Mouse (Mus musculus) small intestine, adult 2 months (tissue): Measurements from ENCODE around the gene Zfp964. TPM values are rescaled to one million over a fixed set of nuclear protein-coding genes. Genes with fewer than 3 reads are reported as not detected.
"Not testable (repeated sequence)": the region's sequence is repeated elsewhere in the genome, so short reads cannot be mapped to it uniquely, and the experiment has no call there.

Experiments
- H3K27ac ChIP-seq: fragments of 200-500 bp; 2 replicates; pipeline ENCODE4 v1.5.1; 2012; ENCODE audit warnings: low read depth, low read length, control low read depth, inconsistent platforms; ENCODE audit not compliant: insufficient read depth
- H3K27me3 ChIP-seq: fragments of 200-500 bp; 2 replicates; pipeline ENCODE4 v1.6.1; 2012; ENCODE audit warnings: mild to moderate bottlenecking, moderate library complexity, low read length, inconsistent platforms; ENCODE audit not compliant: control insufficient read depth, insufficient read depth
- H3K36me3 ChIP-seq: fragments of 200-500 bp; 2 replicates; pipeline ENCODE4 v1.6.1; 2012; ENCODE audit warnings: mild to moderate bottlenecking, low read length, control low read depth, inconsistent platforms; ENCODE audit not compliant: control insufficient read depth, insufficient read depth
- H3K4me1 ChIP-seq: fragments of 200-500 bp; 2 replicates; pipeline ENCODE4 v1.6.1; 2012; ENCODE audit warnings: low read length, inconsistent platforms, mixed read lengths; ENCODE audit not compliant: control insufficient read depth, insufficient read depth, insufficient read length
- H3K4me3 ChIP-seq: fragments of 200-500 bp; 2 replicates; pipeline ENCODE4 v1.5.1; 2012; ENCODE audit warnings: low read depth, mild to moderate bottlenecking, control low read depth, inconsistent platforms, low read length, moderate library complexity
- CTCF ChIP-seq: fragments of 200-500 bp; IDR thresholded peaks from 2 replicates; pipeline ENCODE4 v1.5.1; 2012; ENCODE audit warnings: low read depth, mild to moderate bottlenecking, control low read depth, inconsistent platforms, low read length, moderate library complexity, mixed read lengths; ENCODE audit not compliant: insufficient replicate concordance, insufficient read length; ENCODE audit errors: extremely low read depth
- POLR2A ChIP-seq: fragments of 200-500 bp; IDR thresholded peaks from 2 replicates; pipeline ENCODE4 v1.6.1; 2012; ENCODE audit warnings: low read depth, mild to moderate bottlenecking, control low read depth, inconsistent platforms, low read length, moderate library complexity
- WGBS: fragments of 180-500 bp; shearing (Covaris S2); methylation state at CpG from one replicate; pipeline ENCODE4 v1.1.7; 2018; 5-methylcytosine and 5-hydroxymethylcytosine counted together
- polyA plus RNA-seq: library from polyadenylated mRNA; depleted of rRNA; stranded (reverse); fragments of >200 nt; gene quantifications from 2 replicates; pipeline ENCODE4 v1.2.3, GENCODE M21; 2012; rRNA removed

Gene Zfp964
- 0.10 and 0.18 TPM in 2 replicates for polyA plus RNA-seq

DNA sequence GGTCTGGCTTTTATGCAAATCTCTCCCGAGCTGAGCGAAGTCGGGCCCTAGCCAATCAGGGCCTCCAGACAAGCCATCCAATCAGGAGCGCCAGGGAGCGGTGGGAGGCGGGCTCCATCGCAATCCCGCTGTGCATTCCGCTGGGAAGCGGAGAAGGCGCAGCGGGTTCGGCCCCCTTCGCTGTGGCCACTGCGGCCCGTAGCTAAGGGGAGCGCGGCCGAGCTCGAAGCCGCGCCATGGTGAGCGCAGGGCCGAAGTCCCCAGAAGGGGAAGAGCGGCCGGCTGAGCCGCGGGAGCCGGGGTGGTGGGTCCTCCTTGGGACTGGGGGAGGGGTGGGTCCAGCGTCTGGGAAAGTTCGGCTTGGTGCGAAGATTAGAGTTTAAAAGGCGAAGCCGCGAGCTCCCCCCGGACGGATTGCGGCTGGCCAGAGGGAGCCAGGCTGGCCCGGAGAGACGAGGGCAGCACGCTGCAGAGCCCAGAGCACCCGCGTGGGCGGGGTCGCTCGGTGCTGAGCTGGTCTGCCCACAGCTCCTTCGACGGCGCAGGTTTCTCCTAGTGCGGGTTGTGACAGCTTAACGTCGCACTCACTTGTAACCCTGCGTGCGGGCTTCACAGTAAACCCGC is at the start of gene Zfp964:
Gene Zfp964 (plus strand): TSS at position 122 of the 624 bp plus-strand sequence.
- under 1% methylated on average over 55 of the region's 55 CpGs for WGBS
- Histone ChIP-seq H3K27me3 (no peaks in the 10 kb centered on the region), H3K27ac (no peak within 1 kb of the TSS), H3K4me3 (peak within 1 kb of the TSS; percentile 85), H3K4me1 (no peaks in the 10 kb centered on the region), H3K36me3 (no peaks in the 10 kb centered on the region)
- peak; percentile 59 for TF ChIP-seq POLR2A
- TF ChIP-seq CTCF, result no peak

GRCm38 (mm10) chr8:69614687-69615086 is 39.6 kb upstream of the Zfp964 start:
- H3K4me3 ChIP-seq, result no peak overlapping the region
- H3K4me1 ChIP-seq, result 0 out of 2 replicates have a peak, but pooled peaks cover 6% of the 10 kb centered on the region
- no peaks in the 10 kb centered on the region for H3K27me3 ChIP-seq
- peaks cover 39% of the 10 kb centered on the region for H3K36me3 ChIP-seq
- no peak for TF ChIP-seq POLR2A
- TF ChIP-seq CTCF, result peak; percentile 51; the same call in 1 of the 2 replicates
- WGBS, result 61% methylated on average over 2 of the region's 2 CpGs
- no peak overlapping the region for H3K27ac ChIP-seq

DNA sequence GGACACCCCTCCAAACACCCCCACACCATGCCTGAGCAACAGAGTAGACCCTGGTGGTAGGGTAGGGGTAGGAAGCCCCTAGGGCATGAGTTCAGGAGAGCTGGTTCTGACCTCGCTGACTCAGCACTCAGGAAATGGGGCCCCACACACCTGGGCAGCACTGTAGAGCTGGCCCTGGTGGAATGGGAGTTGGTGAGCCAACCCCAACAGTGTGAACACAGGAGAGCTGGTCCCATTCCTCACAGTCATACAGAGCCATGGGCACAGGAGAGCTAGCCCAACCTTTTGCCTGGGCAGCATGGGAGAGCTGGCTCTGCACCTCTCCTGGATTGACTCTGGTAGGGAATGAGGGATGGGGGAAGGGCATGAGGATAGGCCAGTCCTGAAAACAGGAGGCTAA is 36.2 kb upstream of the Zfp964 start:
- 88% methylated on average over 1 of the region's 1 CpGs for WGBS
- Histone ChIP-seq H3K4me3 (no peak overlapping the region), H3K36me3 (peaks cover 22% of the 10 kb centered on the region), H3K27ac (no peak overlapping the region), H3K4me1 (0 out of 2 replicates have a peak, but pooled peaks cover 6% of the 10 kb centered on the region), H3K27me3 (no peaks in the 10 kb centered on the region)
- TF ChIP-seq CTCF (no peak), POLR2A (no peak)

GRCm38 (mm10) chr8:69625095-69625789 is 29.0 kb upstream of the Zfp964 start, which contains the start of gene Zfp868:
Zfp868 (minus strand) TSS chr8:69625548.
- under 1% methylated on average over 40 of the region's 41 CpGs for WGBS
- H3K36me3 ChIP-seq, result no peaks in the 10 kb centered on the region
- no peaks in the 10 kb centered on the region for H3K4me1 ChIP-seq
- TF ChIP-seq POLR2A (peak; percentile 94), CTCF (peak; percentile 46; the same call in 1 of the 2 replicates)
- H3K4me3 ChIP-seq, result peak within 1 kb of the TSS; percentile 92
- no peaks in the 10 kb centered on the region for H3K27me3 ChIP-seq
- peak within 1 kb of the TSS; percentile 97 for H3K27ac ChIP-seq

GRCm38 (mm10) chr8:69653808-69654357 is 396 bp upstream of the Zfp964 start:
- Histone ChIP-seq H3K36me3 (no peaks in the 10 kb centered on the region), H3K4me1 (no peaks in the 10 kb centered on the region), H3K27ac (no peak overlapping the region), H3K27me3 (no peaks in the 10 kb centered on the region), H3K4me3 (peak overlapping the region; percentile 85; the same call in 1 of the 2 replicates)
- 39% methylated on average over 10 of the region's 10 CpGs for WGBS
- no peak for TF ChIP-seq CTCF
- no peak for TF ChIP-seq POLR2A

GRCm38 (mm10) chr8:69661294-69661693 is 7.0 kb downstream of the Zfp964 start:
- Histone ChIP-seq H3K4me3 (no peak overlapping the region), H3K36me3 (peaks cover 2% of the 10 kb centered on the region; the same call in 1 of the 2 replicates), H3K27me3 (no peaks in the 10 kb centered on the region), H3K27ac (no peak overlapping the region), H3K4me1 (no peaks in the 10 kb centered on the region)
- TF ChIP-seq POLR2A, result no peak
- TF ChIP-seq CTCF, result no peak

DNA sequence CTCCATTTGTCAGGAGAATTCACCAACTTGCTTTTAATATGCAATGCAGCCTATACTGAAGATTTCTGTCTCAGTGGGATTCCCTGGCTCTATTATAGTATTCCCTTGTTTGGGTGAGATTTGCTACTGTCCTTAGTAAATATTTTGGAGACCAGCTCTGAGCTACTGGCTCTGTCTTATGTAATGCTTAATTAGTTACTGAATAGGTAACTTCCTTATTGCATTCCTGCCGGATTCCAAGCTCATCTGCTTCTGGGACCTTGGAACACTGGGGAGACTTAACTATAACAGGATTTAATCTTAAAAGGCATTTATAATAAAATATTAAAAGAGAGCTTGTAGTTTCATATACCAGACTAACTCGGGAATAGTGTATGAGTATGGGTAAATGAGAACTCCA is 10.8 kb downstream of the Zfp964 start:
- H3K27me3 ChIP-seq, H3K27ac ChIP-seq, H3K4me1 ChIP-seq, H3K36me3 ChIP-seq, H3K4me3 ChIP-seq: not testable (repeated sequence)
- 42% methylated on average over 2 of the region's 2 CpGs for WGBS
